Mouse (Mus musculus) ES-E14 (cell line): Measurements from ENCODE around the gene Ppm1h. TPM values are rescaled to one million over a fixed set of nuclear protein-coding genes. Genes with fewer than 3 reads are reported as not detected.

Experiments used
- DNase-seq: peaks from one replicate; pipeline ENCODE4 v3.0.0-alpha.2; 2013; ENCODE audit warnings: low read depth, low spot score
- H3K27ac ChIP-seq: 2 replicates; pipeline ENCODE4 v1.5.1; 2012; ENCODE audit warnings: low read depth, mild to moderate bottlenecking, low read length, moderate library complexity, mixed read lengths; ENCODE audit not compliant: poor library complexity, insufficient read depth, severe bottlenecking
- H3K36me3 ChIP-seq: 2 replicates; pipeline ENCODE4 v1.6.1; 2012; ENCODE audit warnings: mild to moderate bottlenecking, low read length, moderate library complexity, mixed read lengths; ENCODE audit not compliant: control insufficient read depth, poor library complexity, insufficient read depth, severe bottlenecking
- H3K4me1 ChIP-seq, 2 experiments: fragments of 150-350 bp in 1 of 2; sonication (generic) in 1 of 2; 2 replicates each; pipeline ENCODE4 v1.6.1; 2012; ENCODE audit warnings: low read length in 2 of 2, mild to moderate bottlenecking in 1 of 2, mixed read lengths in 1 of 2; ENCODE audit not compliant: control insufficient read depth in 2 of 2, insufficient read depth in 2 of 2, poor library complexity in 1 of 2
- H3K4me3 ChIP-seq, 2 experiments: fragments of 150-350 bp in 1 of 2; sonication (generic) in 1 of 2; 2 replicates each; pipeline ENCODE4 v1.5.1; 2012; ENCODE audit warnings: low read length in 2 of 2, low read depth in 1 of 2, mild to moderate bottlenecking in 1 of 2, mixed read lengths in 1 of 2; ENCODE audit not compliant: insufficient read depth in 1 of 2, poor library complexity in 1 of 2, severe bottlenecking in 1 of 2
- H3K9ac ChIP-seq: 2 replicates; pipeline ENCODE4 v1.6.1; 2012; ENCODE audit warnings: low read depth, mild to moderate bottlenecking, low read length, mixed read lengths; ENCODE audit not compliant: poor library complexity, insufficient read depth, severe bottlenecking
- H3K9me3 ChIP-seq: fragments of 150-350 bp; sonication (generic); 2 replicates; pipeline ENCODE4 v1.6.1; 2012; ENCODE audit warnings: low read depth, mild to moderate bottlenecking, low read length; ENCODE audit not compliant: control insufficient read depth, insufficient read depth
- CHD2 ChIP-seq: IDR thresholded peaks from 2 replicates; pipeline ENCODE4 v1.6.1; 2014; ENCODE audit warnings: mild to moderate bottlenecking, low read depth, low read length, inconsistent platforms
- HCFC1 ChIP-seq: IDR thresholded peaks from 2 replicates; pipeline ENCODE4 v1.6.1; 2012; ENCODE audit warnings: low read length, inconsistent platforms, borderline replicate concordance; ENCODE audit not compliant: insufficient read depth
- MAFK ChIP-seq: IDR thresholded peaks from 2 replicates; pipeline ENCODE4 v1.6.1; 2014; ENCODE audit warnings: mild to moderate bottlenecking, low read depth, low read length, inconsistent platforms; ENCODE audit not compliant: insufficient read depth
- ZC3H11A ChIP-seq: IDR thresholded peaks from 2 replicates; pipeline ENCODE4 v1.6.1; 2012; ENCODE audit warnings: low read depth, mild to moderate bottlenecking, inconsistent platforms, low read length, borderline replicate concordance
- ZNF384 ChIP-seq: IDR thresholded peaks from 2 replicates; pipeline ENCODE4 v1.6.1; 2012; ENCODE audit warnings: low read depth, low read length, inconsistent platforms
- in situ Hi-C, 2 experiments: fragments of 600-800 bp; cut with MboI; formaldehyde crosslinking; loops; one replicate each; pipeline ENCODE4 v1.15.1; 2025; ENCODE audit warnings: low sequenced_read_pairs in 2 of 2, inconsistent platforms in 1 of 2; ENCODE audit not compliant: unreplicated experiment in 2 of 2
- total RNA-seq: library from RNA; depleted of rRNA; stranded (reverse); fragments of 300-350 nt; gene quantifications from 2 replicates; pipeline ENCODE4 v1.2.3, GENCODE M21; 2012

Ppm1h gene
- total RNA-seq, 1 experiment = 4.5 TPM

DNA sequence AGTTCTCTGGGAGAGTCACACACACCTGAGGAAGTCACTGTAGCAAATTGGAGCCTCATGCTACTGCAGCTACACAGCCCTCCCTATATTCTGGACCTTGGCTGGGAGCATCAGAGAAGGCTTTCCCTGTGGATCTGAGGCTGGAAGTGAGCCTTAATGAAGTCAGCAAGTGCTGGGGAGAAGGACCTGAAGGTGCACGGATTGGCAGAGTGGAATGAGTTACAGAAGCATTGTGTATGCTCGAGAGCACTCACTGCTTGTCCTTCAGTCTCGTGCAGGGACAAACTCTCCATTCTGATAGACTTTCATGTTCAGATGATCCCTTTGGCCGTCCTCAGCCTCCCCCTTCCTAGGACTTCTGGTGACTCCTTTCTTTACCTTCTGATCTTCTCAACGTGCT is 26.3 kb downstream of the Ppm1h start:
- Histone ChIP-seq H3K9me3 (no peaks in the 10 kb centered on the region), H3K36me3 (no peaks in the 10 kb centered on the region), H3K27ac (no peak overlapping the region), H3K4me3 (no peak overlapping the region), H3K9ac (no peak overlapping the region), H3K4me1 (no peaks in the 10 kb centered on the region)
- in situ Hi-C loops = no loop called here
- TF ChIP-seq CHD2 (no peak), ZC3H11A (no peak), ZNF384 (no peak), HCFC1 (no peak), MAFK (no peak)
- no peak for DNase-seq

GRCm38 (mm10) chr10:122705457-122705856 is 26.9 kb downstream of the Ppm1h start:
- Histone ChIP-seq H3K36me3 (no peaks in the 10 kb centered on the region), H3K27ac (no peak overlapping the region), H3K4me3 (no peak overlapping the region), H3K4me1 (0 out of 4 replicates have a peak, but pooled peaks cover 0 to 2% of the 10 kb centered on the region in 2 experiments), H3K9ac (no peak overlapping the region), H3K9me3 (no peaks in the 10 kb centered on the region)
- TF ChIP-seq ZNF384 (no peak), HCFC1 (no peak), MAFK (no peak), CHD2 (no peak), ZC3H11A (no peak)
- DNase-seq = no peak
- in situ Hi-C loops = no loop called here

DNA sequence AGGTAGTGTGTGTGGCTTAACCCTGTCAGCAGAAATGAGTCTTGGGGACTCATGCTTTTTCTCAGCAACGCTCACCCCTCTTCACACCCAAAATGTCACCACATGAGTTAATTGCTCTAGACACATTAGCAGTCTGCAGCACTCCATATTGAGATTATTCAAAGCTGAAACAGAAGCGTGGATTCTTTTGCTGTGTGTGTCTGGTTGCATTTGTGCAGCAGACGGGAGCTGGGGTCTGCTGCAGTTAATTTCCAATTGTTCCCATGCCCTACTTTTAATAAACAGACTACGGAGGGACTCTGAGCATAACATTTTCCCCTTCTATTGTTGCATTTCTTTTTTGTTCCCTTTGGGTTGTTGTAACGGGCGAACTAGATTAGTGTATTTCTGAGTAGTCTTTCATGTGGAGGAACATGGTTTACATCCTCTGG is 32.8 kb downstream of the Ppm1h start:
- no peak for DNase-seq
- Histone ChIP-seq H3K9ac (no peak overlapping the region), H3K4me3 (no peak overlapping the region), H3K27ac (no peak overlapping the region), H3K9me3 (no peaks in the 10 kb centered on the region), H3K4me1 (peaks cover 2 to 3% of the 10 kb centered on the region in 2 experiments; a peak in 1 of 4 replicates), H3K36me3 (no peaks in the 10 kb centered on the region)
- TF ChIP-seq CHD2 (no peak), MAFK (no peak), ZNF384 (no peak), ZC3H11A (no peak), HCFC1 (no peak)
- in situ Hi-C loops = no loop called here

DNA sequence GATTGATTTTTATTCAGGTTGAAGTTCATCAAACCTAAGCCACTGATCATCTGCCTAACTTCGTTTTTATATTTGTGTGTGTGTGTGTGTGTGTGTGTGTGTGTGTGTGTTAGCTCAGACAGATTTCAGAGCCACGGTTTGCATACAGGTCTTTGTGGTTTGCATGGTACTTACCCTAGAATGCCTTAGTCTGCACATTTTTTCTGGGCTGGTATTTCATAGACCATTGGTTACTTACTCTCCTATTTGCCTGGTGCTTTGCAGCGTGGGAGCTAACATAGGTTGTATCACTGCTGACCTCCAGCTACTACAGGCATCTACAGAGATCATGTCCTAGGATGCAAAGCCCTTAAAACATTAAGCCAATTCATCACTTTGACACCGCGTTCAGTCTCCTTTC is 33.7 kb downstream of the Ppm1h start:
- H3K4me3 ChIP-seq = no peak overlapping the region
- DNase-seq = no peak
- no peak overlapping the region for H3K27ac ChIP-seq
- in situ Hi-C loops = no loop called here
- no peak overlapping the region for H3K9ac ChIP-seq
- no peaks in the 10 kb centered on the region for H3K9me3 ChIP-seq
- H3K4me1 ChIP-seq = peaks cover 2 to 3% of the 10 kb centered on the region in 2 experiments; a peak in 1 of 4 replicates
- H3K36me3 ChIP-seq = no peaks in the 10 kb centered on the region
- TF ChIP-seq HCFC1 = no peak
- TF ChIP-seq ZC3H11A = no peak
- no peak for TF ChIP-seq MAFK
- TF ChIP-seq ZNF384 = no peak
- TF ChIP-seq CHD2 = no peak

DNA sequence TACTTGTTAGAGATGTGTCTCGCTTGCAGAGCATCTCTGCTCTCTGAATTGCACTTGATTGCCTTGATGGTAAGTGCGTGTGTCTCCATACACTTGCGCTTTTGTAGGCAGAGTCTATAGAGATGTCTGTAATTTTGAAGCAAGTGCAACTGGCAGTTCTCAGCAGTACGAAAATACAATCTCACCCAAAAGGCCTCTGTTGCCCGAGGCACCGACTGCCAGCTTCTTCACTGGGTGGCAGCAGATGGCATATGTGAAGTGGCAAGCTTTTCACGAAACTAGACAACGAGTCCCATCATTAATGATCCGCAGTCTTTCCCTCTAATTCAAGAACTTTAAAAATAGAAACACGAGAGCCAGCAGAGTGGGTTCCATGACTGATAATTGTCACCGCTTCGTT is 37.3 kb downstream of the Ppm1h start:
- no peaks in the 10 kb centered on the region for H3K9me3 ChIP-seq
- no peaks in the 10 kb centered on the region for H3K4me1 ChIP-seq
- H3K4me3 ChIP-seq = no peak overlapping the region
- H3K36me3 ChIP-seq = no peaks in the 10 kb centered on the region; the same call in 1 of the 2 replicates
- no peak overlapping the region for H3K27ac ChIP-seq
- DNase-seq = no peak
- TF ChIP-seq MAFK = no peak
- no peak for TF ChIP-seq ZC3H11A
- no peak for TF ChIP-seq CHD2
- TF ChIP-seq ZNF384 = no peak
- no peak for TF ChIP-seq HCFC1
- in situ Hi-C loops = no loop called here
- no peak overlapping the region for H3K9ac ChIP-seq
